Mouse (Mus musculus) kidney, postnatal 0 days (tissue): ENCODE data around the gene Plaur. TPM values are rescaled to one million over a fixed set of nuclear protein-coding genes. Genes with fewer than 3 reads are reported as not detected.

Experiments
- ATAC-seq: fragments of 200-750 bp; cut with Nextera tagmentation; replicated peaks from 2 replicates; pipeline ENCODE4 v1.8.0; 2017; ENCODE audit warnings: low read depth, moderate number of reproducible peaks, moderate TSS enrichment, moderate library complexity; ENCODE audit not compliant: low FRiP score
- DNase-seq: peaks from one replicate; pipeline ENCODE4 v3.0.0-alpha.2; 2016; ENCODE audit warnings: low spot score
- H3K27ac ChIP-seq: fragments of 300-500 bp; sonication (generic); 2 replicates; pipeline ENCODE4 v1.5.1; 2014; ENCODE audit warnings: mild to moderate bottlenecking
- H3K27me3 ChIP-seq: fragments of 300-500 bp; sonication (generic); 2 replicates; pipeline ENCODE4 v1.6.1; 2014; ENCODE audit warnings: low read length, mixed read lengths; ENCODE audit not compliant: insufficient read depth
- H3K36me3 ChIP-seq: fragments of 300-500 bp; sonication (generic); 2 replicates; pipeline ENCODE4 v1.6.1; 2014; ENCODE audit warnings: low read length, mixed read lengths; ENCODE audit not compliant: insufficient read depth
- H3K4me1 ChIP-seq: fragments of 300-500 bp; sonication (generic); replicated peaks from 2 replicates; pipeline ENCODE4 v1.6.1; 2014; ENCODE audit warnings: antibody characterized with exemption, low read length, mixed read lengths; ENCODE audit not compliant: insufficient read depth
- H3K4me2 ChIP-seq: fragments of 300-500 bp; sonication (generic); 2 replicates; pipeline ENCODE4 v1.6.1; 2014; ENCODE audit warnings: mild to moderate bottlenecking, low read length, moderate library complexity, mixed read lengths
- H3K4me3 ChIP-seq: fragments of 300-500 bp; sonication (generic); replicated peaks from 2 replicates; pipeline ENCODE4 v1.5.1; 2014; ENCODE audit warnings: low read depth, low read length
- H3K9ac ChIP-seq: fragments of 300-500 bp; sonication (generic); 2 replicates; pipeline ENCODE4 v1.6.1; 2014; ENCODE audit warnings: low read depth, low read length
- H3K9me3 ChIP-seq: fragments of 300-500 bp; sonication (generic); replicated peaks from 2 replicates; pipeline ENCODE4 v1.6.1; 2016; ENCODE audit warnings: low read length, inconsistent platforms, mixed read lengths
- CTCF ChIP-seq: IDR thresholded peaks from 2 replicates; pipeline ENCODE4 v1.5.1; 2016; ENCODE audit warnings: antibody characterized with exemption, low read depth, mild to moderate bottlenecking, moderate library complexity
- WGBS: fragments of 180-500 bp; shearing (Covaris S2); extraction: QIAGEN DNeasy Blood & Tissue Kit; methylation state at CpG from one replicate; pipeline ENCODE4 v1.1.7; 2014; 5-methylcytosine and 5-hydroxymethylcytosine counted together
- polyA plus RNA-seq: library from polyadenylated mRNA; unstranded; fragments of >200 nt; fragmentation: Nextera tagmentation; extraction: Ambion mirVana; gene quantifications from 2 replicates; pipeline ENCODE4 v1.2.1, GENCODE M21; 2015

The Plaur gene
- polyA plus RNA-seq, 1 experiment from 2014 or later = 11.5 TPM

DNA sequence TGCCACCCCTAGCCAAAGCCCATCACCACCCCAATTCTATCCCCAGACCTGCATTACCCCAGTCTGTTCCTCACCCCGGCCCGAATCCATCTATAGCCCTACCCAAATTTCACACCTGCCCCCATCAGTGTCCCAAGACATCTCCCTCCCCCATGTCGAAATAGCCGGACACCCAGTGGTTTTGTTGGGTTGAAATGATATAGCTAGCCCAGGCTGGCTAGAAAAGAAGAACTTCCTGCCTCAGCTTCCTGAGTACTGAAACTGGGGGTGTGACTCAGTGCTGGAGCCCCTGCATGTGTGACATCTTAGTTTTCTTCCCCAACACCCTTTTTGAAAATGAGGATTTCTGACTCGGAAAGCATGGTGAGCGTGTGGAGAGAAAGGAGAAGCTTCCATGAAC, 4.6 kb downstream of the Plaur start:
- H3K4me3 ChIP-seq = no peak overlapping the region
- ATAC-seq (no peak), DNase-seq (no peak)
- H3K9ac ChIP-seq = no peak overlapping the region
- H3K4me2 ChIP-seq = no peak overlapping the region
- H3K36me3 ChIP-seq = 0 out of 2 replicates have a peak, but pooled peaks cover 3% of the 10 kb centered on the region
- 92% methylated on average over 6 of the region's 6 CpGs for WGBS
- 0 out of 2 replicates have a peak, but pooled peaks cover 6% of the 10 kb centered on the region for H3K4me1 ChIP-seq
- TF ChIP-seq CTCF = no peak
- no peaks in the 10 kb centered on the region for H3K9me3 ChIP-seq
- no peaks in the 10 kb centered on the region for H3K27me3 ChIP-seq
- no peak overlapping the region for H3K27ac ChIP-seq

DNA sequence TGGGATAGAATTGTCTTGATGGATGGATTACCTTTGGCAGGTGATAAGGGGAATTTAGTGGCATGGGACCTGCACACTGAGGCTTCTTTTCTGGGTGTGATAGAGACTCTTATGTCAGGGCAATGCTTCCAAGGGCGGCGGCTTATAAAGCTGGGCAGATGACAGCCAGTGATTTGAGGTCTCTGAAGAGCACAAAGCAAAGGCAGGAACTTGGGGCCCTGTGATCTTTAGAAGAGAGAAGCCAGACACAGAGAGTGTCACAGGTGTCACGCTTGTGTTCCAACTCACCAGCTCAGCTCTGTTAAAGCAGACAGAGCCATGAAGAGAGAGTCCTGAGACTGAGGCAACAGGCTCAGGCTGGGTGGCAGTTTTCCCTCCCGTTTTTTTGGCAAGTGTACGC, 5.6 kb downstream of the Plaur start:
- Histone ChIP-seq H3K4me2 (no peak overlapping the region), H3K36me3 (0 out of 2 replicates have a peak, but pooled peaks cover 3% of the 10 kb centered on the region), H3K4me3 (no peak overlapping the region), H3K9me3 (no peaks in the 10 kb centered on the region), H3K4me1 (0 out of 2 replicates have a peak, but pooled peaks cover 3% of the 10 kb centered on the region), H3K27ac (no peak overlapping the region), H3K27me3 (no peaks in the 10 kb centered on the region), H3K9ac (no peak overlapping the region)
- ATAC-seq = no peak
- DNase-seq = no peak
- 78% methylated on average over 5 of the region's 5 CpGs for WGBS
- TF ChIP-seq CTCF = no peak

GRCm38 (mm10) chr7:24469126-24469525, 6.8 kb downstream of the Plaur start:
- Histone ChIP-seq H3K36me3 (0 out of 2 replicates have a peak, but pooled peaks cover 3% of the 10 kb centered on the region), H3K27ac (no peak overlapping the region), H3K27me3 (no peaks in the 10 kb centered on the region), H3K9ac (no peak overlapping the region), H3K4me2 (no peak overlapping the region), H3K9me3 (no peaks in the 10 kb centered on the region), H3K4me1 (no peaks in the 10 kb centered on the region), H3K4me3 (no peak overlapping the region)
- DNase-seq (no peak), ATAC-seq (no peak)
- 87% methylated on average over 3 of the region's 3 CpGs for WGBS
- peak; percentile 62 for TF ChIP-seq CTCF

DNA sequence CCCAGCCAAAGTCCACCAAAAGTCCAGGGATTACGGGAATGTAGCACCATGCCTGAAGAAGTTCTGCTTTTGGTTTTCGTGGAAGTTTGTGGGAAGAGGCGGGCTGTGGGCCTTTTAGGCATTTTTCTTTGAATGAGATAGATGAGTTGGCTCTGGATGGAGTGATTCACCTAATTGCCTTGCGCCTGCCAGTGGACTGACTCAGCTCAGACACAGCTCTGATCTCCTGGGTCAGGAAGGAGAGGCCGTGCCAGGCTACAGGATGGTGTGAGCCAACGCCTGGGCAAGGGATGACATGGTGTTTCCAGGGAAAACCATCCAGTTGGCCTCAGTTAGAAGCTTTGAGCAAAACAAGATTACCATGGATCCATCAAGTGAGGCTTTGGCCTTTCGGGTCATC, 8.1 kb downstream of the Plaur start:
- ATAC-seq (no peak), DNase-seq (no peak)
- Histone ChIP-seq H3K4me3 (no peak overlapping the region), H3K4me1 (no peaks in the 10 kb centered on the region), H3K36me3 (0 out of 2 replicates have a peak, but pooled peaks cover 3% of the 10 kb centered on the region), H3K4me2 (no peak overlapping the region), H3K9me3 (no peaks in the 10 kb centered on the region), H3K27me3 (no peaks in the 10 kb centered on the region), H3K9ac (no peak overlapping the region), H3K27ac (no peak overlapping the region)
- WGBS = 94% methylated on average over 7 of the region's 7 CpGs
- TF ChIP-seq CTCF = no peak

- WGBS = 81% methylated on average over 6 of the region's 6 CpGs
- ATAC-seq (no peak), DNase-seq (no peak)
- no peaks in the 10 kb centered on the region for H3K27me3 ChIP-seq
- no peaks in the 10 kb centered on the region for H3K4me1 ChIP-seq
- no peaks in the 10 kb centered on the region for H3K9me3 ChIP-seq
- no peak overlapping the region for H3K4me3 ChIP-seq
- no peak overlapping the region for H3K9ac ChIP-seq
- no peak for TF ChIP-seq CTCF
- H3K36me3 ChIP-seq = 0 out of 2 replicates have a peak, but pooled peaks cover 3% of the 10 kb centered on the region
- no peak overlapping the region for H3K27ac ChIP-seq
- no peak overlapping the region for H3K4me2 ChIP-seq
These were observed 10.2 kb downstream of the Plaur start for GRCm38 (mm10) chr7:24472442-24472841.

GRCm38 (mm10) chr7:24472937-24473336, 10.7 kb downstream of the Plaur start:
- no peak overlapping the region for H3K4me3 ChIP-seq
- no peaks in the 10 kb centered on the region for H3K9me3 ChIP-seq
- 80% methylated on average over 7 of the region's 7 CpGs for WGBS
- no peak overlapping the region for H3K9ac ChIP-seq
- no peak overlapping the region for H3K4me2 ChIP-seq
- DNase-seq (no peak), ATAC-seq (no peak)
- H3K27me3 ChIP-seq = no peaks in the 10 kb centered on the region
- 0 out of 2 replicates have a peak, but pooled peaks cover 3% of the 10 kb centered on the region for H3K36me3 ChIP-seq
- peak; percentile 71 for TF ChIP-seq CTCF
- H3K27ac ChIP-seq = no peak overlapping the region
- no peaks in the 10 kb centered on the region for H3K4me1 ChIP-seq

- Histone ChIP-seq H3K27me3 (no peaks in the 10 kb centered on the region), H3K27ac (no peak overlapping the region), H3K4me3 (no peak overlapping the region), H3K9ac (no peak overlapping the region), H3K4me1 (no peaks in the 10 kb centered on the region), H3K36me3 (0 out of 2 replicates have a peak, but pooled peaks cover 3% of the 10 kb centered on the region), H3K4me2 (no peak overlapping the region), H3K9me3 (no peaks in the 10 kb centered on the region)
- ATAC-seq (no peak), DNase-seq (peak; percentile 78)
- 56% methylated on average over 10 of the region's 10 CpGs for WGBS
- peak; percentile 95 for TF ChIP-seq CTCF
These were observed 11.7 kb downstream of the Plaur start for GRCm38 (mm10) chr7:24473913-24474529.
